Mouse (Mus musculus) hindbrain, embryonic 15.5 days (tissue): Measurements from ENCODE around the gene Gm10577. TPM values are rescaled to one million over a fixed set of nuclear protein-coding genes. Genes with fewer than 3 reads are reported as not detected.

Source experiments
- ATAC-seq: fragments of 200-750 bp; cut with Nextera tagmentation; 2 replicates; pipeline ENCODE4 v1.8.0; 2017; ENCODE audit warnings: low read depth, moderate number of reproducible peaks, moderate TSS enrichment; ENCODE audit not compliant: low FRiP score
- H3K27ac ChIP-seq: fragments of 300-500 bp; sonication (generic); replicated peaks from 2 replicates; pipeline ENCODE4 v1.5.1; 2015; ENCODE audit warnings: mild to moderate bottlenecking, inconsistent platforms
- H3K27me3 ChIP-seq: fragments of 300-500 bp; sonication (generic); 2 replicates; pipeline ENCODE4 v1.6.1; 2015; ENCODE audit warnings: control low read depth, inconsistent platforms
- H3K36me3 ChIP-seq: fragments of 300-500 bp; sonication (generic); 2 replicates; pipeline ENCODE4 v1.6.1; 2015; ENCODE audit warnings: control low read depth, inconsistent platforms
- H3K4me1 ChIP-seq: fragments of 300-500 bp; sonication (generic); replicated peaks from 2 replicates; pipeline ENCODE4 v1.6.1; 2015; ENCODE audit warnings: control low read depth, inconsistent platforms
- H3K4me2 ChIP-seq: fragments of 300-500 bp; sonication (generic); 2 replicates; pipeline ENCODE4 v1.6.1; 2015; ENCODE audit warnings: moderate library complexity, mild to moderate bottlenecking, inconsistent platforms
- H3K4me3 ChIP-seq: fragments of 300-500 bp; sonication (generic); 2 replicates; pipeline ENCODE4 v1.5.1; 2015; ENCODE audit warnings: mild to moderate bottlenecking, inconsistent platforms
- H3K9ac ChIP-seq: fragments of 300-500 bp; sonication (generic); 2 replicates; pipeline ENCODE4 v1.6.1; 2015; ENCODE audit warnings: inconsistent platforms
- H3K9me3 ChIP-seq: fragments of 300-500 bp; sonication (generic); 2 replicates; pipeline ENCODE4 v1.6.1; 2016; ENCODE audit warnings: control low read depth, inconsistent platforms
- WGBS: fragments of 180-500 bp; shearing (Covaris S2); methylation state at CpG from one replicate; pipeline ENCODE4 v1.1.7; 2015; 5-methylcytosine and 5-hydroxymethylcytosine counted together
- polyA plus RNA-seq: library from polyadenylated mRNA; unstranded; fragments of >200 nt; fragmentation: Nextera tagmentation; extraction: Ambion mirVana; gene quantifications from 2 replicates; pipeline ENCODE4 v1.2.1, GENCODE M21; 2015

Gene Gm10577
- not detected in 2 replicates for polyA plus RNA-seq

DNA sequence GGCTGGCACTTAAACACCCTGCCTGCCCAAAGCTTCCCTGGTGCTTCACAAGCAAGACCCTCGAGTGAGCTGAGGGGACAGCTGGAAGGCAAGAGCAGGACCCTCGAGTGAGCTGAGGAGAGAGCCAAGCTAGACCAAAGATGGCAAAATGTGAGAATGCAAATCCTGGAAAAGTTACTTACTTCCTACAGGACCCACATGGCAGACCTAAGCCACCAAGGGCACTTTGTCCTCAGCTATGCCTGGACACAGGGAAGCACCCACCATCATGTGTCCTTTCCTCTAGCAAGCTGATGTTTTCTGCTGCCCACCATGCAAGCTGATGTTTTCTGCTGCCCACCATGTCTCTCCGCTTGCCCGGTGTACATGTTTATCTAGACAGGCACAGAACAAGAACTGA lies at the start of gene Gm10577:
Gm10577 (minus strand) TSS at position 101 of the 400 bp plus-strand sequence.
- H3K27me3 ChIP-seq: no peaks in the 10 kb centered on the region
- H3K36me3 ChIP-seq: no peaks in the 10 kb centered on the region
- H3K9ac ChIP-seq: no peak within 1 kb of the TSS
- H3K9me3 ChIP-seq: no peaks in the 10 kb centered on the region
- H3K27ac ChIP-seq: no peak within 1 kb of the TSS
- no peak within 1 kb of the TSS for H3K4me3 ChIP-seq
- no peak for ATAC-seq
- H3K4me2 ChIP-seq: no peak within 1 kb of the TSS
- no peaks in the 10 kb centered on the region for H3K4me1 ChIP-seq
- WGBS: 77% methylated on average over 4 of the region's 4 CpGs

DNA sequence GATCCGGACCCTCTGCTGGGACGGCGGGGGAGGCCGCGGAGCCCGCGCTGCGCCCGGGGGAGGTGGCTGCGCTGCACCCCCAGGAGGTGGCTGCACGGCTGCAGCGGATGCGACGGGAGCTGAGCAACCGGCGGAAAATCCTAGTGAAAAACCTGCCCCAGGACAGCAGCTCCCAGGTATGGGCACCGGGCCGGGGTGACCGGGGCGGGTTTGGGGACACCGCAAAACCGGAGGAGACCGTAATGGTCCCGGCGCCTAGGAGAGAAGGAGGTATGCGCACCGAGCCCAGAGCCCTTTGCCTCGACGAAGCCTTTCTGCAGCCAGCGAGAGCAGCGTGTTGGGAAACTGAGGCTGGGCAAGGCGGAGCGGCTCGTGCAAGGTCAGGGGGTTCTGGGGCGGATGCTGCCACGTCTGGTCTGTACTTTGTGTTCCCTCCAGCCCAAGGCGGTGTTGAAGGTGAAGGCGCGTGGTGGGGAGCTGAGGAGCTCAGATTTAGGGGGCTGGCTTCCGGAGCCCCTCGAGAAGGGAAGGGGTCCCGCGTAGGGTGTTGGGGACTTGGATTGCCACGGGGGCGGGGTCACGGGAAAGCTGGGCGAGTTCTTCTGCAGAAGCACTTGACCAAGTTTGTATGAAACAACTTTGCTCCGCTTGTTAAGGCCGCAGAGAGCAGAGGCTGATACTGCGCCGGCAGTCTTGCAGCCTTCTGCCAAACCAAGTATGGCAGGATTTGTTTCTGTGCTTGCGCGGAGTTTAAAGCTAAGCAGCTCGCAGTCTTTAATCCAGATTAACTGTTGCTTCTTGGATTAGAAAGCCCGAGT lies 48.9 kb upstream of the Gm10577 start:
- Histone ChIP-seq H3K4me3 (peak overlapping the region; percentile 87), H3K36me3 (no peaks in the 10 kb centered on the region), H3K9ac (peak overlapping the region; percentile 75), H3K9me3 (no peaks in the 10 kb centered on the region), H3K4me1 (peaks cover 14% of the 10 kb centered on the region), H3K4me2 (peak overlapping the region; percentile 97), H3K27ac (peak overlapping the region; percentile 35; the same call in 1 of the 2 replicates), H3K27me3 (no peaks in the 10 kb centered on the region)
- peak; percentile 72 for ATAC-seq
- WGBS: 1% methylated on average over 54 of the region's 55 CpGs

DNA sequence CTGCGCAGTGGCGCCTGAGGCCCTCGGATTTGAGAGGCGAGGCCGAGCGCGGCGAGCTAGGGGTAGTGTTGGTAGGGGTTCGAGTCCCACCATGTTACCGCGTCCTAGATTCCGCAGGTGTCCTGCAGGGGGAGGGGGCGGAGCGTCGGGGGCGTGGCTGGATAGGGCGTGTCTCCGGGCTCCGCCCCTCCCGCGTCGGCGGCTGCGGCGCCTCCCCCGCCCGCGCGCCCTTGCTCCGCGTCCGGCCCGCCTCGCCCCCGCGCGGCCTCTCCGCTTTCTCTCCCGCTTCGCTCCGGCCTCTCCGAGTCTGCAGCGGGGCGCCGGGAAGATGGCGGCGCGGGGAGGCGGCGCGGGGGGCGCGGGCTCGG lies 48.3 kb upstream of the Gm10577 start, which contains the start of gene Raver2:
Raver2 (plus strand) TSS at position 198 of the 368 bp plus-strand sequence.
- peak within 1 kb of the TSS; percentile 97 for H3K4me2 ChIP-seq
- WGBS: 1% methylated on average over 51 of the region's 54 CpGs

DNA sequence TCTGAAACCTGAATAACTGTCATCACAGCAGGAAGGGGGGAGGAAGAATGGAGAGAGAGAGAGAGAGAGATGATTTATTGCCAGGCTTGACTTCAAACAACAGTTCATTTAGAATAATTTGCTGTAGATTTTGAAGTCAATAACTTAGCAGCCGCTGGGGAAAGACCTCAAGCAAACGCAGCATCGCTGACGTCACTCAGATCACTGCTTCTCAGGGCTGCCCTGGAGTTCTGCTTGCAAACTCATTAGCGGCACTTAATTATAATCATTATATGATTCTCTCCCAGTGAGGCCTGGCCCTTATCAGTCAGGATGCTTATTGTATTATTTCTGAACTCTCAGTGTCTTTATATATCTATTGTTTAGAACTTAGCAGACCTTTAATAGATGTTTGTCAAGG lies 45.9 kb upstream of the Gm10577 start:
- Histone ChIP-seq H3K4me1 (peaks cover 14% of the 10 kb centered on the region), H3K9ac (no peak overlapping the region), H3K4me2 (no peak overlapping the region), H3K27ac (no peak overlapping the region), H3K4me3 (no peak overlapping the region), H3K27me3 (no peaks in the 10 kb centered on the region), H3K9me3 (no peaks in the 10 kb centered on the region), H3K36me3 (no peaks in the 10 kb centered on the region)
- 50% methylated on average over 5 of the region's 5 CpGs for WGBS
- ATAC-seq: no peak

More for the DNA sequence above, 48.3 kb upstream of the Gm10577 start, which contains the start of gene Raver2:
- Histone ChIP-seq H3K27ac (peak within 1 kb of the TSS; percentile 35; the same call in 1 of the 2 replicates), H3K9me3 (no peaks in the 10 kb centered on the region), H3K9ac (peak within 1 kb of the TSS; percentile 75), H3K27me3 (no peaks in the 10 kb centered on the region), H3K4me3 (peak within 1 kb of the TSS; percentile 87), H3K4me1 (peaks cover 14% of the 10 kb centered on the region), H3K36me3 (no peaks in the 10 kb centered on the region)
- ATAC-seq: peak; percentile 75

DNA sequence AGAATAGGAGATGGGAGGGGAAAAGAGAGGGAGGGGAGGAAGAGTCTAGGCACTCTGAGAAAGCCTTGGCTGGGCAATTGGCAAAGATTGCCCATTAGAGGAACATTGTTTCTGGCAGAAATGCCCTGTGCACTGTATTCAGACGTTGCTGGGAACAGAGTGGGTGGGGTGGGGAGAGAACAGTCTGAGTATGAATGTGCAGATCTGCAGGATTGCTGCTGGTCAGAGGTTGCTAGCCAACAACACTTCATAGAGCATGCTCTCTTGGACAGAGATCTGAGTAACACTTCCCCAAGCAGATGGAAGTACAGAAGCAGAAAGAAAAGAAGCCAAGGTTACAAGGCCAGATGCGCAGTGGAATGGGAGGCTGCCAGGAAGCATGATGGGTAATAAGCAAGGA lies 41.6 kb upstream of the Gm10577 start:
- WGBS: 80% methylated on average over 2 of the region's 2 CpGs
- H3K9me3 ChIP-seq: no peaks in the 10 kb centered on the region
- no peak; the same call in 1 of the 2 replicates for ATAC-seq

DNA sequence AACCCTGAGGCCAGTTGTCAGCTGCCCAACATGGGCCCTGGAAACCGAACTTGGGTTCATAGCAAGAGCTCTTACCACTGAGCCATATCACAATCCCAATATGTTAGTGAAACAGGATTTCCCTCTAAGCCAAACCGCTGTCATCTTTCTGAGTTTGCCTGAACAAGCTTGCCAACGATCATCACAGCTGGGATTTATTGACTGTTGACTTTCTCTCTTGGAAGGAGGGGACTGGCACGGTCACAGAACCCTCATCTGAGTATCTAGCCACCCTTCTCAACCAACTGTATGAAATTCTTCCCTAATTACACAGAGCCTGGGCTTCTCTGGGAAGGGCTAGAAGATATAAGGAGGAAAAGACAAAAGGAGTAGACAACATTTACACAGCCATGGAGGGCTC lies 26.1 kb upstream of the Gm10577 start:
- no peak overlapping the region for H3K9ac ChIP-seq
- H3K4me3 ChIP-seq: no peak overlapping the region
- no peak for ATAC-seq
- WGBS: 83% methylated on average over 4 of the region's 4 CpGs
- H3K4me2 ChIP-seq: no peak overlapping the region
- no peak overlapping the region for H3K27ac ChIP-seq
- H3K36me3 ChIP-seq: no peaks in the 10 kb centered on the region
- no peaks in the 10 kb centered on the region for H3K4me1 ChIP-seq
- H3K9me3 ChIP-seq: no peaks in the 10 kb centered on the region
- no peaks in the 10 kb centered on the region for H3K27me3 ChIP-seq

More for the DNA sequence above, 41.6 kb upstream of the Gm10577 start:
- no peak overlapping the region for H3K27ac ChIP-seq
- 0 out of 2 replicates have a peak, but pooled peaks cover 3% of the 10 kb centered on the region for H3K4me1 ChIP-seq
- H3K4me2 ChIP-seq: no peak overlapping the region
- H3K4me3 ChIP-seq: no peak overlapping the region
- no peaks in the 10 kb centered on the region for H3K36me3 ChIP-seq
- no peaks in the 10 kb centered on the region for H3K27me3 ChIP-seq
- H3K9ac ChIP-seq: no peak overlapping the region

DNA sequence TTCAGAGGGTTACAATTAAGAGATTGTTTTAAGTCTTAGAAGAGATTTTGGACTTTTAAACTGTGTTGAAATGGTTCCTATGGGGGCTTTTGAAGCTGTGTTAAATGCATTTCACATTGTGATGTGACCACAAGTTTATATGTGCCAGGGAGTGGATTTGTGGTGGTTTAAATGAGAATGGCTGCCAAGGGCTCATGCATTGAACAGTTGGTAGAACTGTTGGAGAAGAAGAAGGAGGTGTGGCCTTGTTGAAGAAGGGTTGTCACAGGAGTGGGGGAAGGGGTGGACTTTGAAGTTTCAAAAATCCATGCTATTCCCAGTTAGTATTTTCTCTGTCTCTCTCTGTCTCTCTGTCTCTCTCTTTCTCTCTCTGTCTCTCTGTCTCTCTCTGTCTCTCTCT lies 23.7 kb upstream of the Gm10577 start:
- no peak overlapping the region for H3K4me2 ChIP-seq
- H3K4me3 ChIP-seq: no peak overlapping the region
- no peaks in the 10 kb centered on the region for H3K27me3 ChIP-seq
- ATAC-seq: no peak
- no peaks in the 10 kb centered on the region for H3K36me3 ChIP-seq
- H3K4me1 ChIP-seq: no peaks in the 10 kb centered on the region
- H3K9ac ChIP-seq: no peak overlapping the region
- no peaks in the 10 kb centered on the region for H3K9me3 ChIP-seq
- H3K27ac ChIP-seq: no peak overlapping the region

DNA sequence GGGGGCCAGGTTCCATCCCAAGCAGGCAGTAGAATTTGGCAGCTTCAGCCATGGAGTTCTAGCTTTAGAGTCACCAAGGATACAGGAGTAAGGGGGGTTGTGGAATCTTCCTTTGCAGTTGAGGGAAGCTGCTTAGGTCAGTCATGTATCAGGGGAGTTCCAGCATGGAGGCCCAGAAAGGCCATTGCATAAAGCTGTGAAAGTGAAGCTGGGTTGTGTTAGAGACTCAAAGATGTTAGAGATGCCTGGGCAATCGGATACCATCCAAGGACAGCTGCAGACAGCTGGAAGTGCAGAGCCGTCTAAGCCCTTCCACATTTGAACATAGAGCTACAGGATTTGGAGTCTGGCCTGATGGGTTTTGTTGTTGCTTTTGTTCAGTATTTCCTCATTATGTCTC lies 23.2 kb upstream of the Gm10577 start:
- no peaks in the 10 kb centered on the region for H3K36me3 ChIP-seq
- no peaks in the 10 kb centered on the region for H3K4me1 ChIP-seq
- no peak overlapping the region for H3K4me2 ChIP-seq
- 86% methylated on average over 2 of the region's 2 CpGs for WGBS
- no peaks in the 10 kb centered on the region for H3K9me3 ChIP-seq
- no peak overlapping the region for H3K9ac ChIP-seq
- H3K27me3 ChIP-seq: no peaks in the 10 kb centered on the region
- no peak overlapping the region for H3K27ac ChIP-seq
- no peak overlapping the region for H3K4me3 ChIP-seq
- no peak for ATAC-seq

DNA sequence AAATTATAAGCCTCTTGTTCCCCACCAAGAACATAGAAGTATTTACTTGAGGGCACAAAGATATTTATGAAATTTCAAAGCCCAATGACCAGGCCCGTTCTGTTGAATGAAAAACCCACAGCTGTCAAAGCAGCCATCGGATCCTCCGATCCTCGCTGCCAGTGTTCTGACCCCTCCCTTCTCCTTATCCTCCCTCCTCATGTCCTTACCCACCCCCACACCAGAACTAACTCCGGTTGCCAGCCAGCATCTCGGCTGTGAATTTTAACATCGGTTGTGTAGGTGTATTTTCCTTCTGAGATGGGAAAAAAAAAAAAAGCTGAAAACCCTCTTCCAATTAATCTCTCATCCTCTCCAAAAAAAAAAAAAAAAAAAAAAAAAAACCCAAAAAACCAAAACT lies 16.7 kb upstream of the Gm10577 start:
- no peaks in the 10 kb centered on the region for H3K27me3 ChIP-seq
- H3K9me3 ChIP-seq: no peaks in the 10 kb centered on the region
- H3K4me3 ChIP-seq: no peak overlapping the region
- 56% methylated on average over 7 of the region's 7 CpGs for WGBS
- H3K9ac ChIP-seq: no peak overlapping the region
- no peaks in the 10 kb centered on the region for H3K4me1 ChIP-seq
- H3K36me3 ChIP-seq: no peaks in the 10 kb centered on the region
- H3K27ac ChIP-seq: no peak overlapping the region
- H3K4me2 ChIP-seq: no peak overlapping the region
- ATAC-seq: no peak

DNA sequence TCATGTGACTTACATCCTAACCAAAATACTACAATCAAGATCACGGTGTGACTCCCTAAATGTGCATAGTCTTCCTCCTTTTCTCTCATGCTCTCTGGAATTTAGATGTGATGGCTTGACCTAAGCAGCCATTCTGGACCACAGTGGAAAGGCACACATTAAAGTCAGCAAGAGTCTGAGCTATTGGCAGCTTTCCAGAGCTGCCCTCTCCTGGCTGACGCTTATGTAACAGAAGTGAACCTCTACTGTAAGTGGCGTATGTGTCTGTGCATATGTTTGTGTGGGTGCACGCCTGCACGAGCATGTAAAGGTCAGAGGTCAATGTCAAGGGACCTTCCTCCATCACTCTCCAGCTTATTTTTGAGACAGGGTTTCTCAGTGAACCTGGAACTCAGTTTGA lies 14.6 kb upstream of the Gm10577 start:
- Histone ChIP-seq H3K9me3 (no peaks in the 10 kb centered on the region), H3K9ac (no peak overlapping the region), H3K4me3 (no peak overlapping the region), H3K36me3 (no peaks in the 10 kb centered on the region), H3K27ac (no peak overlapping the region), H3K4me1 (no peaks in the 10 kb centered on the region), H3K27me3 (no peaks in the 10 kb centered on the region), H3K4me2 (no peak overlapping the region)
- WGBS: 76% methylated on average over 5 of the region's 5 CpGs
- ATAC-seq: no peak

DNA sequence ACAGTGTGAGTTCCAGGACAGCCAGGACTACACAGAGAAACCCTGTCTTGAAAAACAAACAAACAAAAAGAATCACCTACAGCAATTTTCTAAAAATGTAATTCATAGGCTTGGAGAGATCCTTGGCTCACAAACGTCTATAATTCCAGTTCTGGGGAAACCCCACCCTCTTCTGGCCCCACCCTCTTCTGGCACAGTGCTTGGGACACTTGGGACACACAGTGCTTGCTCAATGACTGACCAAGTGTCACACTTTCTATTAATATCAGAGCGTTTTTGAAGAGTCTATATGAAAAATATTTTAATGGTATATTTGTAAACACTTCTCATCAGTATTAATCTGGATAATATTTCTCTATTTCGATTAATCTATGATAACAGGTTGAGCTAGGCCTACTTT lies 12.6 kb upstream of the Gm10577 start:
- Histone ChIP-seq H3K36me3 (no peaks in the 10 kb centered on the region), H3K4me3 (no peak overlapping the region), H3K27ac (no peak overlapping the region), H3K4me1 (no peaks in the 10 kb centered on the region), H3K9me3 (no peaks in the 10 kb centered on the region), H3K27me3 (no peaks in the 10 kb centered on the region), H3K4me2 (no peak overlapping the region), H3K9ac (no peak overlapping the region)
- no peak for ATAC-seq
- 83% methylated on average over 3 of the region's 3 CpGs for WGBS

DNA sequence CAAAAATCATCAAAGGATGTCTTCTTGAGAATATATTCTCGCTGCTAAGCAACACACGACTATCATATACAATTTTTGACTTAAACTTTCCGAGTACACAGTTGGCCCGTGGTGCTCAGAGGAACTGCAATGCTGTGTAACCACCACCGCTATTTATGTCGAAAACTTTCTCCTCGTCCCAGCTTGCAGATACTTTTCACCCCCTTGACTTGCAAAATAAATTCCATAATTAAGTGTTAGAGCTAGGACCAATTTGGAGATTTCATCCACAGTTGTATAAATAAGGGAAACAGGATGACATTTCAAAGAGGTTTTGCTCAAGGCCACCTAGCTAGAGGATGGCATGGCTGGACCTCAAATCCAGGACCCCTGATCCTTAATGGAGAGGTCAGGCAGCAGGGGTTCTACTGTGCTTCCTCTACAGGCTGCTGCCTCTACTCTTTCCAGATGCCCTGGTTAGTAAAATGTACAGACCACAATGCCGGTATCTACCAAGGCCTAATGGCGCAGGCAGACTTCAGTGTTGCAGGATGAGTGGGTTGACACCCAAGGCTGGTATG lies 7.4 kb upstream of the Gm10577 start:
- Histone ChIP-seq H3K36me3 (no peaks in the 10 kb centered on the region), H3K27me3 (no peaks in the 10 kb centered on the region), H3K9ac (no peak overlapping the region), H3K27ac (no peak overlapping the region), H3K9me3 (no peaks in the 10 kb centered on the region), H3K4me3 (no peak overlapping the region), H3K4me1 (no peaks in the 10 kb centered on the region), H3K4me2 (no peak overlapping the region)
- no peak for ATAC-seq
- 96% methylated on average over 9 of the region's 9 CpGs for WGBS
